Mouse (Mus musculus) liver, postnatal 0 days (tissue): ENCODE data around the gene Acbd5.

Source experiments
- CTCF ChIP-seq: sonication (generic); IDR thresholded peaks from 2 replicates; pipeline ENCODE4 v1.5.1; 2016; ENCODE audit warnings: antibody characterized with exemption, low read depth
- EP300 ChIP-seq: IDR thresholded peaks from 2 replicates; pipeline ENCODE4 v1.6.1; 2016; ENCODE audit warnings: antibody characterized with exemption, low read depth, mild to moderate bottlenecking

DNA sequence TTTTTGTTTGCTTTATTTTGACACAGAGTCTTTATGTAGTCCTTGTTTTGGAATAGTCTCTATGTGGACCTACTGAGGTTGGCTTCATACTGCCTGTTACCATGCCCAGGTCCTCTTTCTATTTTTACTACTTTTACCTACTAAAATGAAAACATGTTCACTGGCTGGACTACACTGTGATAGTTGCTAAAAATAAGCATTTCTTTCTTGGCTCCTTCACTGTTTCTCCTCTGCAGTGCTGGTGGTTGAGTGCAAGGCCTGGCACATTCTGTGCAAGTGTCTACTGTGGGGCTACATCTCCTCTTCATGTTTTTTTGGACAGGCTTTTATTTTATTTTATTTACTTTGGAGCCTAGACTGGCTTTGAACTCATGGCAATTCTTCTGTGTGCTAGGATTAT is 51.6 kb downstream of the Acbd5 start:
- no peak for TF ChIP-seq EP300
- no peak for TF ChIP-seq CTCF
